Mouse (Mus musculus): Measurements from ENCODE around the gene Il31. TPM values are rescaled to one million over a fixed set of nuclear protein-coding genes. Genes with fewer than 3 reads are reported as not detected.

Il31 gene
- total and polyA plus RNA-seq, 2 experiments from 2014 or later: not detected

DNA sequence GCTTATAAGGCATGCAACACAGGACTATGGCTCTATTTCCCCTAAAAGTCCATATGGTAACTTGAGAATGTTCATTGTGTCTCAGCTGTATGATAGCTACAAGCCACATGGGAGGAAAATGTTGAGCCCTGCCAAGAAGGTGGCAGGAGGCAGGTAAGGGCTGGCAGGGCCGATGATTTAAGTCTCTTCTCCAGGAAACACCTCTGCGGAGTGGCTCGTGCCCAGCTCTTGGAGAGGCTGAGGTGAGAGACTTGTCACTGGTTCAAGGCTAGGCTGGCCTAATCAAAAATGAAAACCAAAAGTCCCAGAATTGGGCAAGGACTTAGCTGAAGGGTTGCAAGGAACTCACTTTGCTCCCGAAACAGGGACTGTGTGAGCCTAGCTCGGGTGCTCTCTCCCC lies 20.9 kb upstream of the Il31 start, which contains the start of gene B3gnt4:
TSS of gene B3gnt4 (plus strand) at position 301 of the 400 bp plus-strand sequence.
- H3K4me2 ChIP-seq (ENCODE audit: low read depth): peak within 1 kb of the TSS; percentile 70; the same call in 1 of the 2 replicates
- ATAC-seq (no peak), DNase-seq (no peak)
- WGBS: 92% methylated on average over 5 of the region's 5 CpGs
- no peak within 1 kb of the TSS for H3K4me3 ChIP-seq (ENCODE audit: low read depth, low read length)
- peaks cover 1% of the 10 kb centered on the region; the same call in 1 of the 2 replicates for H3K27me3 ChIP-seq (ENCODE audit: insufficient read depth, low read length)
- peaks cover 15% of the 10 kb centered on the region for H3K36me3 ChIP-seq (ENCODE audit: insufficient read depth)
- H3K4me1 ChIP-seq (ENCODE audit: insufficient read depth): 0 out of 2 replicates have a peak, but pooled peaks cover 5% of the 10 kb centered on the region
- H3K27ac ChIP-seq (ENCODE audit: low read depth, low read length): no peak within 1 kb of the TSS
- no peaks in the 10 kb centered on the region for H3K9me3 ChIP-seq (ENCODE audit: low read length)
- no peak within 1 kb of the TSS for H3K9ac ChIP-seq
- TF ChIP-seq CTCF (IDR thresholded peaks at IDR 0.05; ENCODE audit: low read depth): no peak

- Histone ChIP-seq H3K9me3 (ENCODE audit: low read length) (no peaks in the 10 kb centered on the region), H3K4me2 (ENCODE audit: low read depth) (peak overlapping the region; percentile 70), H3K27ac (ENCODE audit: low read depth, low read length) (no peak overlapping the region), H3K4me3 (ENCODE audit: low read depth, low read length) (peak overlapping the region; percentile 62), H3K27me3 (ENCODE audit: insufficient read depth, low read length) (peaks cover 3% of the 10 kb centered on the region; the same call in 1 of the 2 replicates), H3K36me3 (ENCODE audit: insufficient read depth) (peaks cover 15% of the 10 kb centered on the region), H3K9ac (peak overlapping the region; percentile 68), H3K4me1 (ENCODE audit: insufficient read depth) (0 out of 2 replicates have a peak, but pooled peaks cover 5% of the 10 kb centered on the region)
- 5% methylated on average over 12 of the region's 12 CpGs for WGBS
- ATAC-seq: no peak
- peak; percentile 39 for DNase-seq
- no peak for TF ChIP-seq CTCF (IDR thresholded peaks at IDR 0.05; ENCODE audit: low read depth)
Observed at GRCm38 (mm10) chr5:123508921-123509320, 19.6 kb upstream of the Il31 start.

DNA sequence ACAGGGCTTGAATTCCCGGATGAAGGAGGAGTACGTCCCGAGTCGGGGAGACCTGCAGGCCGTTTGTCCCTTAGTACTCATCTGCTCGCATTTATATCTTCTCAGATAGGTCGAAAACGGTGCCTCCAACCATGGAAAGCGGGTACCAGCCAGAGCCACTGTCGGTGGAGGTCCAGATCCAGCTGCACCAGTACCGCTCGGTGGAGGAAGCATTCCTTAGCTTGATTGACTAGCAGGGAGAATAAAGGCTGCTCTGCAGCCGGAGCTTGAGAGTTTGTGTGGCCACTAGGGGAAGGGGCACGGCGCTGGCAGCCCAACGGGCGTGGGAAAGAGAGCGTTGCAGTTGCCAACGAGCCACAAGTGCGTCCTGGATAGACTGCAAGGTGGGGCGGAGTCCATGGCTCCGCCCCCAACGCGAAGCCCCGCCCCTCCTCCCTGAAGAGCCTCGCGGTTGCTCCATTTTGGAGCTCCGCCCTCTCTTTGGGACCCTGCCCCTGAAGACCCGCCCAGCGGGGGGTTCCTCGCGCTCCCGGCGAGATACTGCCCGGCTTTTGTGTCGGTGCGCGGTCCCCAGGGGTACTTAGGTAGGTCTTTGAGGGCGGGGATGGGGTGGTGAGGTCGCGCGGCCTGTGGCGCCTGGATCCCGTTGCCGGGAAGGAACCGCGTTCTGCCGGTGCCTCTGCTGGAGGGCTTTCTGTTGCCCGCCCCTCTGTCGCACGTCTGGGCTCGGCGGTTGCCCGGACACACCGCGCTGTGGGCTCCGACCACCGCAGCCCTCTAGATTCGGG lies 18.8 kb upstream of the Il31 start:
- Histone ChIP-seq H3K4me1 (ENCODE audit: insufficient read depth) (0 out of 2 replicates have a peak, but pooled peaks cover 5% of the 10 kb centered on the region), H3K4me3 (ENCODE audit: low read depth, low read length) (peak overlapping the region; percentile 62), H3K27me3 (ENCODE audit: insufficient read depth, low read length) (peaks cover 3% of the 10 kb centered on the region; the same call in 1 of the 2 replicates), H3K27ac (ENCODE audit: low read depth, low read length) (0 out of 2 replicates have a peak overlapping the region, but pooled peaks have one; percentile 29), H3K9me3 (ENCODE audit: low read length) (no peaks in the 10 kb centered on the region), H3K9ac (peak overlapping the region; percentile 68), H3K4me2 (ENCODE audit: low read depth) (peak overlapping the region; percentile 70), H3K36me3 (ENCODE audit: insufficient read depth) (peaks cover 15% of the 10 kb centered on the region)
- ATAC-seq (peak; percentile 94), DNase-seq (peak; percentile 95)
- TF ChIP-seq CTCF (IDR thresholded peaks at IDR 0.05; ENCODE audit: low read depth): peak; percentile 60
- 4% methylated on average over 58 of the region's 59 CpGs for WGBS

DNA sequence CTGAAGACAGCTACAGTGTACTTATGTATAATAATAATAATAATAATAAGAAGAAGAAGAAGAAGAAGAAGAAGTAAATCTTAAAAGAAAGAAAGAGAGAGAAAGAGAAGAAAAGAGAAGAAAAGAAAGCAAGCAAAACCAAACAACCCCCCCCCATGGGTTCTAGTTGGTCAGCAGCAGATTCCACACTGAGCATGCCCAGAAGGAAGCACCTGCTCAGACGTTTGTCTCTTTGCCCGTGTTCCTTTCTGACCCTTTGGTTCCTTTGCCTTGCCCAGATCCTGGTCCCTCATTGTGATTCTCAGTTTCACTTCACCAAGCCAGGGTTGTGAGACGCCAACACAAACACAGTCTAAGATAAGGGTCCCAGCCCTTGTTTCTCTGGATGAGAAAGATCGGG lies 12.7 kb upstream of the Il31 start:
- 81% methylated on average over 4 of the region's 4 CpGs for WGBS
- ATAC-seq (no peak), DNase-seq (no peak)
- Histone ChIP-seq H3K4me3 (ENCODE audit: low read depth, low read length) (no peak overlapping the region), H3K36me3 (ENCODE audit: insufficient read depth) (no peaks in the 10 kb centered on the region), H3K4me1 (ENCODE audit: insufficient read depth) (no peaks in the 10 kb centered on the region), H3K27me3 (ENCODE audit: insufficient read depth, low read length) (peaks cover 3% of the 10 kb centered on the region; the same call in 1 of the 2 replicates), H3K9me3 (ENCODE audit: low read length) (no peaks in the 10 kb centered on the region), H3K9ac (no peak overlapping the region), H3K27ac (ENCODE audit: low read depth, low read length) (no peak overlapping the region), H3K4me2 (ENCODE audit: low read depth) (no peak overlapping the region)
- no peak for TF ChIP-seq CTCF (IDR thresholded peaks at IDR 0.05; ENCODE audit: low read depth)

DNA sequence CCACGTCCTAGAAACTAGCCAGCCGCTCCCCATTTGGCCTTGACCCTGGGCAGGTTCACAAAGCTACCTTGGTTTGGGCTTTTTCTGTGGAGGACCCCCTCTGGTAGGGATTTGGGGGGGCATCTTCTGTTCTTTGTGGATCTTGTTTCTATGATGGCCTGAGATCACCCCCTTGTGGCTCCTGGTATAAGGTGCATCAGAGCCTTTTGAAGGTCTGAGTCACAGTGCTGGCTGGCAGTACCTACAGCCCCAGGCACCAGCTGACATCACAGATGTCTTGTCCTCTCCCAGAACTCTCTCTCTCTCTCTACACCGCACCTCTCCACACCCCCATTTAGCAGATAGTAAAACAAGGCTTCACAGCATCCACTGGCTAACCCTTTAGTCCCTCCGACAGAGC lies 10.4 kb upstream of the Il31 start:
- no peaks in the 10 kb centered on the region for H3K9me3 ChIP-seq (ENCODE audit: low read length)
- H3K4me2 ChIP-seq (ENCODE audit: low read depth): no peak overlapping the region
- no peak overlapping the region for H3K27ac ChIP-seq (ENCODE audit: low read depth, low read length)
- ATAC-seq (peak; percentile 71), DNase-seq (peak; percentile 51)
- no peak overlapping the region for H3K4me3 ChIP-seq (ENCODE audit: low read depth, low read length)
- H3K9ac ChIP-seq: no peak overlapping the region
- no peaks in the 10 kb centered on the region for H3K27me3 ChIP-seq (ENCODE audit: insufficient read depth, low read length)
- H3K36me3 ChIP-seq (ENCODE audit: insufficient read depth): no peaks in the 10 kb centered on the region
- no peaks in the 10 kb centered on the region for H3K4me1 ChIP-seq (ENCODE audit: insufficient read depth)
- WGBS: 48% methylated on average over 4 of the region's 4 CpGs
- TF ChIP-seq CTCF (IDR thresholded peaks at IDR 0.05; ENCODE audit: low read depth): peak; percentile 73

GRCm38 (mm10) chr5:123489935-123490334 lies 646 bp upstream of the Il31 start:
- 78% methylated on average over 9 of the region's 9 CpGs for WGBS
- DNase-seq: no peak
- Histone ChIP-seq H3K36me3 (ENCODE audit: insufficient read depth) (no peaks in the 10 kb centered on the region), H3K27ac (ENCODE audit: low read depth, low read length) (no peak overlapping the region), H3K4me1 (ENCODE audit: insufficient read depth) (0 out of 2 replicates have a peak, but pooled peaks cover 4% of the 10 kb centered on the region), H3K27me3 (ENCODE audit: insufficient read depth, low read length) (no peaks in the 10 kb centered on the region), H3K4me3 (ENCODE audit: low read depth, low read length) (no peak overlapping the region), H3K9me3 (ENCODE audit: low read length) (no peaks in the 10 kb centered on the region), H3K4me2 (ENCODE audit: low read depth) (no peak overlapping the region), H3K9ac (no peak overlapping the region)
- ATAC-seq: no peak
- TF ChIP-seq CTCF (IDR thresholded peaks at IDR 0.05; ENCODE audit: low read depth): no peak

Data from forebrain, postnatal 0 days (tissue).